Mouse (Mus musculus): ENCODE measurements at regions not wholly inside any gene's neighbourhood (a gene's known extent, or its start where the extent isn't known, plus 50 kb on each side); places are given as distances from the start of the nearest gene placed in this dataset.

- TF ChIP-seq CTCF (IDR thresholded peaks at IDR 0.05; ENCODE audit: control insufficient read depth, insufficient read depth, low read length) (no peak), POLR2A (IDR thresholded peaks at IDR 0.05; ENCODE audit: borderline replicate concordance, control insufficient read depth, low read depth, low read length) (no peak)
These were observed 67.9 kb upstream of the Eed start for GRCm38 (mm10) chr7:90048401-90049307.
